Mouse (Mus musculus) lung, embryonic 15.5 days (tissue): ENCODE results near the gene Syt8. TPM values are rescaled to one million over a fixed set of nuclear protein-coding genes. Genes with fewer than 3 reads are reported as not detected.
"Not testable (repeated sequence)": the region's sequence is repeated elsewhere in the genome, so short reads cannot be mapped to it uniquely, and the experiment has no call there.

Experiments
- ATAC-seq: fragments of 200-750 bp; cut with Nextera tagmentation; 2 replicates; pipeline ENCODE4 v1.8.0; 2017; ENCODE audit warnings: moderate number of reproducible peaks, borderline replicate concordance; ENCODE audit not compliant: low FRiP score, low TSS enrichment; ENCODE audit errors: extremely low read depth
- H3K27ac ChIP-seq: fragments of 300-500 bp; sonication (generic); 2 replicates; pipeline ENCODE4 v1.5.1; 2015; ENCODE audit warnings: moderate library complexity, mild to moderate bottlenecking, inconsistent platforms
- H3K27me3 ChIP-seq: fragments of 300-500 bp; sonication (generic); 2 replicates; pipeline ENCODE4 v1.6.1; 2015; ENCODE audit warnings: inconsistent platforms
- H3K36me3 ChIP-seq: fragments of 300-500 bp; sonication (generic); 2 replicates; pipeline ENCODE4 v1.6.1; 2015; ENCODE audit warnings: inconsistent platforms
- H3K4me1 ChIP-seq: fragments of 300-500 bp; sonication (generic); 2 replicates; pipeline ENCODE4 v1.6.1; 2015; ENCODE audit warnings: inconsistent platforms
- H3K4me2 ChIP-seq: fragments of 300-500 bp; sonication (generic); 2 replicates; pipeline ENCODE4 v1.6.1; 2015; ENCODE audit warnings: inconsistent platforms, mild to moderate bottlenecking, moderate library complexity
- H3K4me3 ChIP-seq: fragments of 300-500 bp; sonication (generic); 2 replicates; pipeline ENCODE4 v1.5.1; 2015; ENCODE audit warnings: mild to moderate bottlenecking, inconsistent platforms
- H3K9ac ChIP-seq: fragments of 300-500 bp; sonication (generic); 2 replicates; pipeline ENCODE4 v1.6.1; 2015; ENCODE audit warnings: inconsistent platforms
- H3K9me3 ChIP-seq: fragments of 300-500 bp; sonication (generic); 2 replicates; pipeline ENCODE4 v1.6.1; 2016; ENCODE audit warnings: inconsistent platforms
- WGBS: fragments of 180-500 bp; shearing (Covaris S2); methylation state at CpG from one replicate; pipeline ENCODE4 v1.1.7; 2015; 5-methylcytosine and 5-hydroxymethylcytosine counted together
- polyA plus RNA-seq: library from polyadenylated mRNA; unstranded; fragments of >200 nt; fragmentation: Nextera tagmentation; extraction: Ambion mirVana; gene quantifications from 2 replicates; pipeline ENCODE4 v1.2.1, GENCODE M21; 2015

Gene Syt8
- polyA plus RNA-seq, 1 experiment from 2014 or later: 0.34 TPM

DNA sequence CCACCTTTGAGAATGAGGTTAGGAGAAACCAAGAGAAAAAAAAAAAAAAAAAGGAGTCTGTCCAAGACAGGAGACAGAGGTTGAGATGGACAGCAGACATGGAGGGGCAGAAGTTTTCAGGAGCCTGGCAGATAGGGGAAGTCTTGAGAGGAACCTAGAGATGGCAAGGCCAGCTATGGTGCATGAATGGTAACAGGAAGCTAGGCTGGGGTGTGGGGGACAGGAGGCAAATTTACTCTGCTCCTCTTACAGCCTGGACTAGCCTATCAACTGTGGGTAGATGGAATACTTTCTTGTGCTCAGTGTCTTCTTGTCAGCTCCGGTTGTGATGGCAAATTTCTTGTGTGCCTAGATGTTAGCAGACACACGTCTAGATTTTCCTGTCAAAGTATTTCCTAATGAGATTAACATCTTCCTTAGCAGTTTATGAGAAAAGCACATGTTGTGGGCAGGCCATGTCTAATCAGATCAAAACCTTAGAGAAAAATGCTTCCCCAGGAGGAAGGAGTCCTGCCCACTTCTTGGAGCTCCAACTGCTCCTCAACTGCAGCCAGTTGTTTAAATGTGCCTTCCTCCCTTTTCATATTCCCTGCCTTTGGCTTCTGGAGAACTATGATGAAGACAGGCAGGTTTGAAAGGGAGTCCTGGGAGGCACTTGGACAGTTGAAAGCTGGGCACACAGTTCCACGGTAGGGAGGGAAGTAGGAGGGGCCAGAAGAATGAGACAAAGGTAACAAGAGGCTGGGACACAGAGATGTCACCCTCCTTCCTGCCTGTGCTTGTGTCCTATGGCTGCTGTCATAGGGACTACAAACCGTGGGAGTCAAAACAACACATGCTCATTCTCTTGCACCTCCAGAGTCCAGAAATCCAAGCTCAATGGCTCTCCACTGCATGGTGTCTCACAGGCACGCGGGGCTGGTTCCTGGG is 40.1 kb upstream of the Syt8 start:
- Histone ChIP-seq H3K4me3 (no peak overlapping the region), H3K4me2 (no peak overlapping the region), H3K9me3 (no peaks in the 10 kb centered on the region), H3K4me1 (no peaks in the 10 kb centered on the region), H3K9ac (no peak overlapping the region), H3K27ac (no peak overlapping the region), H3K36me3 (no peaks in the 10 kb centered on the region), H3K27me3 (no peaks in the 10 kb centered on the region)
- no peak for ATAC-seq
- 52% methylated on average over 6 of the region's 6 CpGs for WGBS

DNA sequence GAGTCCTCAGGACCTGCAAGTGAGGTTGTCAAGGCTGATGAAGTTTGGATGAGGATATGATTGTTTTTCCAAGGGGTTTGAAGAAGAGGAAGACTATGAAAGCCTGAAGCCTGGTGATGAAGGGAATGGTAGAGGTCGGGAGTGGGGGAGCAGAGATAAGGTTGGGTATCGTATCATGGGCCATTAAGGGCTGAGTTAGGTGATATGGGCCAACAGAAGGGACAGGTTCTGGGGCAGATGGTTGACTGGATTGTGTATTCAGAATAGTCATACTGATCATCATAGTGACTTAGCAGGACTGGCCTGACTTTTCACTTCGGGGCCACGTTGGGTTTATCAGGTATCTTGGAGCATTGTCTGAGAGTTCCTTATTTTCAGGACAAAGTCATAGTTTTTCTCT is 39.2 kb upstream of the Syt8 start:
- H3K4me3 ChIP-seq: no peak overlapping the region
- no peaks in the 10 kb centered on the region for H3K27me3 ChIP-seq
- no peak for ATAC-seq
- H3K4me1 ChIP-seq: no peaks in the 10 kb centered on the region
- H3K4me2 ChIP-seq: no peak overlapping the region
- WGBS: 81% methylated on average over 4 of the region's 4 CpGs
- no peaks in the 10 kb centered on the region for H3K36me3 ChIP-seq
- no peaks in the 10 kb centered on the region for H3K9me3 ChIP-seq
- H3K27ac ChIP-seq: no peak overlapping the region
- H3K9ac ChIP-seq: no peak overlapping the region

DNA sequence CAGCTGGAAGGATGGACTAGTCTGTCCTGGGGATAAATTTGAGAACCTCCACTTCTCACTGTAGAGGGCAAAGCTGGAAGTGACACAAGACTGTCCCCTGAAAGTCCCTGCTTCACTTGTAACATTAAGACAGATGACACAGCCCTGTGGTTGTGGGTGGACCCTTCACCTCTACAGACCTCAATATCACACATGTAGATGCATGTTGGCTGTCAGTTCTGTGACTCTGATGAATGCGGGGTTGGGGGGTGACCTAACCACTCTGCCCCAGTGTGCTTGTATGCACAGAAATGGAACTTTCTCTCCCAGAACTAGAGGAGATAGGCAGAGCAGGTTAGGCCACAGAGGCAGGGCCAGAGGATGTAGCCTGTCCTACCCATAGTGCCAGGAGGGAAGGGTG is 38.0 kb upstream of the Syt8 start:
- Histone ChIP-seq H3K9ac (no peak overlapping the region), H3K36me3 (no peaks in the 10 kb centered on the region), H3K27me3 (no peaks in the 10 kb centered on the region), H3K4me3 (no peak overlapping the region), H3K4me2 (no peak overlapping the region), H3K9me3 (no peaks in the 10 kb centered on the region), H3K27ac (no peak overlapping the region), H3K4me1 (no peaks in the 10 kb centered on the region)
- 96% methylated on average over 1 of the region's 1 CpGs for WGBS
- ATAC-seq: no peak

DNA sequence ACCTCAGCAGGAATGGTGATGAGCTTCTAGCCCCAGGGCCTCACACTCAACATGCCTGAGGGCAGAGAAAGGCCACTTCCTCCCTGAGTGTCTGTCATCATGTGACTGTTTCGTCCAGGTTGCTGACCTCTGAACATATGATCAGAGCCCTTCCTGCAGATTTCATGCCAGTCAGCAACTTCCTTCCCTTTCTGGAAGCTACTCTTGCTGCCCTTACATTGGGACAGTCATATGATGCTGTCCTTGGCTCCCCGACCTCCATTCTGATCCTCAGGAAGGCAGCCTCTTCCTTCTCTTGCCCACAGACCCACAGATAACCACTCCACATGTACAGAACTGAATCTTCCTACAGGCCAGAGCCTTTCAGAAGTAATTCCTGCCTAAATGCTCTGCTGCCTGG is 36.6 kb upstream of the Syt8 start:
- no peaks in the 10 kb centered on the region for H3K9me3 ChIP-seq
- H3K27ac ChIP-seq: no peak overlapping the region
- no peak for ATAC-seq

DNA sequence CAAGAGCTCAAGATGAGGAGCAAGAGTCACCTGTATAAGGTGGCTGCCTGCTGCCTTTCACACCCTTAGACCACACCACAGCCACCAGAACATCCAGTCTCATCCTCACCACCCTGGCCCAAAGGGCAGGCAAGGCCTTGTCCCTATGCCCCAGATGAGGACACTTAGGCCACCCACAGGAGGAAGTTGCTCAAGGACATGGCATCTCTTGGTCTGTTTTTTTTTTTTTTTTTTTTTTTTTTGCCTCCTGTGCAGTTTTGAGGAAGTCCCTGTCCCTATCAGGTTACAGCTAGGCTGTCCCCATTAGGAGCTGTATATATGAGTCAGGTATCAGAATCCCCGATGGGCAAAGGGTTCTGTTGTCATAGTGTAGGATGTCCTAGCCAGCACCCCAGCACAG is 35.4 kb upstream of the Syt8 start:
- H3K4me1 ChIP-seq: 0 out of 2 replicates have a peak, but pooled peaks cover 4% of the 10 kb centered on the region
- H3K4me3 ChIP-seq: no peak overlapping the region
- no peak for ATAC-seq
- H3K4me2 ChIP-seq: no peak overlapping the region
- H3K27ac ChIP-seq: no peak overlapping the region
- H3K9ac ChIP-seq: no peak overlapping the region
- H3K36me3 ChIP-seq: no peaks in the 10 kb centered on the region
- no peaks in the 10 kb centered on the region for H3K27me3 ChIP-seq
- H3K9me3 ChIP-seq: no peaks in the 10 kb centered on the region
- 63% methylated on average over 1 of the region's 1 CpGs for WGBS

More for the DNA sequence above, 36.6 kb upstream of the Syt8 start:
- H3K4me3 ChIP-seq: no peak overlapping the region
- WGBS: 35% methylated on average over 2 of the region's 2 CpGs
- no peak overlapping the region for H3K9ac ChIP-seq
- H3K4me2 ChIP-seq: no peak overlapping the region
- H3K4me1 ChIP-seq: no peaks in the 10 kb centered on the region
- no peaks in the 10 kb centered on the region for H3K36me3 ChIP-seq
- no peaks in the 10 kb centered on the region for H3K27me3 ChIP-seq

DNA sequence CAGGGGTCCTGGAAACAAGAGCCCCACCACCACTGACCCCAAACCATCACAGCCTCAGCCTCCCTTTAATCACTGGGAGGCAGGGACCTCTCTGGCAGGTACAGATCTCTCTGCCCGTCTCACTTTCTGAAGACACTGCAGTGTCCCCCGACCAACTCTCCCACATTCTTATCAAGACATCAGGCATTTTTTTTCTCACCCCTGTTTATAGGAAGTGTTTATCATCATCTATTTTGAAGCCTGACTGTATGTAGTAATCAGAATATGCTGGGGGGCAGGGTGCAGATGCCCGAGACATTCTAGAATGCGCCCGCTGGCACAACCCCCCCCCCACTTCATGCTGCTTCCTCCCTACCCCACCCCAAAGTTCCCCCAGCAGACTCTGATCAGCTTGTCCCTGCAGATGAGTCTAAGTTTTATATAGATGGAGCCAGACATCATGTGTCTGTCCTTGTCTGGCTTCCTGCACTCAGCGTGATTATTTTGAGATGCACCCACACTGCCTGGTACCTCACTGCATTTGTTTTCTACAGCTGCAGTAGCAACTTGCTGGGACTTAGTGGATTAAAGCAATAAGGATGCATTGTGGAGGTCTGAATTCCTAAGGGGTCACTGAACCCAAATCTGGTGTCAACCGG is 34.4 kb upstream of the Syt8 start:
- no peaks in the 10 kb centered on the region for H3K9me3 ChIP-seq
- H3K27me3 ChIP-seq: no peaks in the 10 kb centered on the region
- 61% methylated on average over 7 of the region's 7 CpGs for WGBS
- no peak overlapping the region for H3K9ac ChIP-seq
- H3K36me3 ChIP-seq: no peaks in the 10 kb centered on the region
- H3K4me1 ChIP-seq: 0 out of 2 replicates have a peak, but pooled peaks cover 4% of the 10 kb centered on the region
- no peak overlapping the region for H3K27ac ChIP-seq
- H3K4me3 ChIP-seq: no peak overlapping the region
- ATAC-seq: no peak
- H3K4me2 ChIP-seq: no peak overlapping the region

DNA sequence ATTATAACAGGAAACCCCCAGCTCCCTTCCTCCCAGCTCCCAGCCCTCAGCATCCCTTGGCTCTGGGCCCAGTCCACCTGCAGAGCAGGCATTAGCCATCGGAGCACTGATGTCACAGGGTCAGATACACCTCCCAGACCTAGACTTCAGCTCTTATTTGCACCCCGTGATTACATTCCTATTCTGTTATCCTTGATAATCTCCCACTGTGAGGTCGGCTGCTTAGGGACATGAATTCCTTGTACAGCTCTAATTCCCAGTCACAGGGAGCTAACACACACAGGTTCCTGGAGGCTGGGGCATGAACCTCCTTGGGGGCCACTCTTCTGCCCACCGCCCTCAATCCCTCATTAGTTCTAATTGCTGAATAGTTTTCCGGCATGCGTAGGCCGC is 33.9 kb upstream of the Syt8 start:
- Histone ChIP-seq H3K27me3 (no peaks in the 10 kb centered on the region), H3K9ac (no peak overlapping the region), H3K36me3 (no peaks in the 10 kb centered on the region), H3K4me3 (no peak overlapping the region), H3K9me3 (no peaks in the 10 kb centered on the region), H3K27ac (no peak overlapping the region), H3K4me2 (no peak overlapping the region), H3K4me1 (0 out of 2 replicates have a peak, but pooled peaks cover 4% of the 10 kb centered on the region)
- WGBS: 56% methylated on average over 7 of the region's 7 CpGs
- no peak for ATAC-seq

DNA sequence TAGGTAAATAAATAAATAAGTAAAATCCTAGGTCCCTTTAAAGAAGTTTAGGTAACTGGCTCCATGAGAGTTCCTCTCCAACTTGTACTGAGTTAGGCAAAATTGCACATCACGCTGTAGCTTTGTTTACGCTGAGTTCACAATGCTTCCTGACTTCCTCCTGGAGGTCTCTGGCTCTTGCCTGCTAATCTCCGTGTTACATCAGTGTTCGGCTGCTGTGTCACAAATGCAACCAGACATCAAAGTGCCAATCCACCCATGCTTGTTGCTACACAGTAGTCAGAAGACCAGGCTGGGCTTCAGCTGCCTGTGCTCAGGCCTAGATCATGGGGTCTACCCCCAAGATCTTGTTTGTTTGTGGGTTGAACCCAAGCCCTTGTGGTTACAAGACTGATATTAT is 31.1 kb upstream of the Syt8 start:
- Histone ChIP-seq H3K27me3 (no peaks in the 10 kb centered on the region), H3K4me1 (0 out of 2 replicates have a peak, but pooled peaks cover 4% of the 10 kb centered on the region), H3K36me3 (no peaks in the 10 kb centered on the region), H3K27ac (no peak overlapping the region), H3K4me3 (no peak overlapping the region), H3K4me2 (no peak overlapping the region), H3K9me3 (no peaks in the 10 kb centered on the region), H3K9ac (no peak overlapping the region)
- no peak for ATAC-seq
- 55% methylated on average over 4 of the region's 4 CpGs for WGBS

DNA sequence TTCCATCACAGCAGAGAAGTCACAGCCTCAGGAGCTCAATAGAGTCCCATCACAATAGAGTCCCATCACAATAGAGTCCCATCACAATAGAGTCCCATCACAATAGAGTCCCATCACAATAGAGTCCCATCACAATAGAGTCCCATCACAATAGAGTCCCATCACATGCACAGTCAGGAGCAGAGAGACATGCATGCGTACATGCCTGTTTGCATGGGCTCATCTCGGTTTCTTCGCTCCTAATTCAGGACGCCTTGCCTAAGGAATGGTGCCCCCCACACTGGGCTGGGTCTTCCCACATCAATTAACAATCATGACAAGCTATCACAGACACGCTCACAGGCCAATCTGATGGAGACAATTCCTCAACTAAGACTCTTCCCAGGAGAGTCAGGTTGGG is 29.5 kb upstream of the Syt8 start:
- whole genome bisulfite sequencing: 89% methylated on average over 5 of the region's 5 CpGs
- H3K4me2 ChIP-seq: not testable (repeated sequence)

DNA sequence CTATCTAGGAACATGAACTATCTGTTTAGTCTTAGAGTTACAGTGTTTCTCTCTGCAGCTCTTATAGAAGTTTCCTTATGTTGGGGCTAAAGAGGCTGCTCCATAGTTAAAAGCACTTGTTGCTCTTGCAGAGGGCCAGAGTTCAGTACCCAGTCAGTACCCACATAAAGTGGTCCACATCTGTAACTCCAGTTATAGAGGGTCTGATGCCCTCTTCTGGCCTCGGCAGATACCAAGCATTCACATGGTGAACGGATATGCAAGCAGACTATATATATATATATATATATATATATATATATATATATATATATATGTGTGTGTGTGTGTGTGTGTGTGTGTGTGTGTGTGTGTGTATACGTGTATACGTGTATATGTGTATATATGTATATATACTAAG is 26.7 kb upstream of the Syt8 start:
- H3K9ac ChIP-seq: no peak overlapping the region
- 48% methylated on average over 4 of the region's 4 CpGs for WGBS
- no peaks in the 10 kb centered on the region for H3K9me3 ChIP-seq
- 0 out of 2 replicates have a peak, but pooled peaks cover 4% of the 10 kb centered on the region for H3K4me1 ChIP-seq
- H3K27me3 ChIP-seq: no peaks in the 10 kb centered on the region
- no peak overlapping the region for H3K4me2 ChIP-seq
- H3K36me3 ChIP-seq: no peaks in the 10 kb centered on the region
- ATAC-seq: no peak
- no peak overlapping the region for H3K4me3 ChIP-seq
- H3K27ac ChIP-seq: no peak overlapping the region

More for the DNA sequence above, 29.5 kb upstream of the Syt8 start:
- not testable (repeated sequence) for H3K9me3 ChIP-seq, H3K4me1 ChIP-seq, H3K27me3 ChIP-seq, ATAC-seq, H3K36me3 ChIP-seq, H3K4me3 ChIP-seq, H3K27ac ChIP-seq, H3K9ac ChIP-seq

DNA sequence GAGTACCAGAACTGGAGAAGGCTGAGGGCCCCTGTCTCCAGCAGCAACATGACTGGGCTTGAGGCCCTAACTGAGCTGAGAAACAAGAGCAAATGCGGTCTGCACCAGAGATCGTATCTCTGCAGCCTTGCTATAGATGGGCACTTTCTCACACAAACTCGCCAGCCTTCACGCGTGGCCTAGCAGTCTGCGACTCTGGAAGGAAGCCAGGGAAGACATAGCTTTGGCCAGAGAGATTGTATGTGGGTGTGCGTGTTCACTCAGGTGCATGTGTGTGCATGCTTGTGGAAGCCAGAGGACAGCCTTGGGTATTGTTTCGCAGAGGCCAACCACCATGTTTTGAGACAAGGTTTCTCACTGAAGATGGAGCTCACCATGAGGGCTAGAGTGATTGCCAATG is 26.0 kb upstream of the Syt8 start:
- ATAC-seq: no peak
- H3K4me3 ChIP-seq: no peak overlapping the region
- WGBS: 95% methylated on average over 8 of the region's 8 CpGs

DNA sequence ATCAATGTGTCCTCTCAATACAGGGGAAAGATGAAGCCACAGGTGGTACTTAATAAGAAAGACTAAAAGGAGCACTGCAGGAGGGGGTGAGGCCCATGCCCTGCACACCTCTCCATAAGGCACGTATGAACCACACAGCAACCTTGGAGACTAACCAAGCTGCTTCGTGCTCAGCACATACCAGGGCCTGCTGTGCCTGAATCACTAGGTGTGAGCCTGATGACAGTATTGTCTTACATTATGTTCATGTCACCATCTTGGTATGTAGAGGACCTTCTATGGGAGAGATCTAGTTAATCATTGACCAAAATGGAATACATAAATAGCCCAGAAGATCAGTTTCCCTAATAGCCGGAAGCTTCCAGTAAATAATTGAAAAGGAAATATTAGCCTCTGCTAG is 25.0 kb upstream of the Syt8 start:
- H3K4me3 ChIP-seq: no peak overlapping the region
- no peaks in the 10 kb centered on the region for H3K36me3 ChIP-seq
- H3K27ac ChIP-seq: no peak overlapping the region
- H3K4me2 ChIP-seq: no peak overlapping the region
- H3K4me1 ChIP-seq: no peaks in the 10 kb centered on the region
- no peaks in the 10 kb centered on the region for H3K27me3 ChIP-seq
- no peaks in the 10 kb centered on the region for H3K9me3 ChIP-seq
- no peak for ATAC-seq
- 71% methylated on average over 3 of the region's 3 CpGs for WGBS
- H3K9ac ChIP-seq: no peak overlapping the region

More for the DNA sequence above, 26.0 kb upstream of the Syt8 start:
- Histone ChIP-seq H3K27me3 (no peaks in the 10 kb centered on the region), H3K9me3 (no peaks in the 10 kb centered on the region), H3K4me2 (no peak overlapping the region), H3K4me1 (0 out of 2 replicates have a peak, but pooled peaks cover 1% of the 10 kb centered on the region), H3K36me3 (no peaks in the 10 kb centered on the region), H3K27ac (no peak overlapping the region), H3K9ac (no peak overlapping the region)
